Mouse (Mus musculus) stomach, embryonic 15.5 days (tissue): Measurements from ENCODE around the gene Itpkc. TPM values are rescaled to one million over a fixed set of nuclear protein-coding genes. Genes with fewer than 3 reads are reported as not detected.

Source experiments
- ATAC-seq: fragments of 200-750 bp; cut with Nextera tagmentation; 2 replicates; pipeline ENCODE4 v1.8.0; 2017; ENCODE audit warnings: low read depth, moderate number of reproducible peaks, moderate TSS enrichment; ENCODE audit not compliant: insufficient read depth, low FRiP score
- H3K27ac ChIP-seq: fragments of 300-500 bp; sonication (generic); 2 replicates; pipeline ENCODE4 v1.5.1; 2015; ENCODE audit warnings: mild to moderate bottlenecking, inconsistent platforms
- H3K27me3 ChIP-seq: fragments of 300-500 bp; sonication (generic); replicated peaks from 2 replicates; pipeline ENCODE4 v1.6.1; 2015; ENCODE audit warnings: inconsistent platforms
- H3K36me3 ChIP-seq: fragments of 300-500 bp; sonication (generic); 2 replicates; pipeline ENCODE4 v1.6.1; 2015; ENCODE audit warnings: inconsistent platforms
- H3K4me1 ChIP-seq: fragments of 300-500 bp; sonication (generic); 2 replicates; pipeline ENCODE4 v1.6.1; 2015; ENCODE audit warnings: inconsistent platforms
- H3K4me2 ChIP-seq: fragments of 300-500 bp; sonication (generic); 2 replicates; pipeline ENCODE4 v1.6.1; 2015; ENCODE audit warnings: mild to moderate bottlenecking, inconsistent platforms
- H3K4me3 ChIP-seq: fragments of 300-500 bp; sonication (generic); replicated peaks from 2 replicates; pipeline ENCODE4 v1.5.1; 2015; ENCODE audit warnings: inconsistent platforms
- H3K9ac ChIP-seq: fragments of 300-500 bp; sonication (generic); 2 replicates; pipeline ENCODE4 v1.6.1; 2015; ENCODE audit warnings: inconsistent platforms
- H3K9me3 ChIP-seq: fragments of 300-500 bp; sonication (generic); 2 replicates; pipeline ENCODE4 v1.6.1; 2016; ENCODE audit warnings: inconsistent platforms
- WGBS: fragments of 180-500 bp; shearing (Covaris S2); methylation state at CpG from one replicate; pipeline ENCODE4 v1.1.7; 2015; 5-methylcytosine and 5-hydroxymethylcytosine counted together
- polyA plus RNA-seq: library from polyadenylated mRNA; unstranded; fragments of >200 nt; fragmentation: Nextera tagmentation; extraction: Ambion mirVana; gene quantifications from 2 replicates; pipeline ENCODE4 v1.2.1, GENCODE M21; 2015

The Itpkc gene
- 8.8 and 9.4 TPM in 2 replicates for polyA plus RNA-seq

DNA sequence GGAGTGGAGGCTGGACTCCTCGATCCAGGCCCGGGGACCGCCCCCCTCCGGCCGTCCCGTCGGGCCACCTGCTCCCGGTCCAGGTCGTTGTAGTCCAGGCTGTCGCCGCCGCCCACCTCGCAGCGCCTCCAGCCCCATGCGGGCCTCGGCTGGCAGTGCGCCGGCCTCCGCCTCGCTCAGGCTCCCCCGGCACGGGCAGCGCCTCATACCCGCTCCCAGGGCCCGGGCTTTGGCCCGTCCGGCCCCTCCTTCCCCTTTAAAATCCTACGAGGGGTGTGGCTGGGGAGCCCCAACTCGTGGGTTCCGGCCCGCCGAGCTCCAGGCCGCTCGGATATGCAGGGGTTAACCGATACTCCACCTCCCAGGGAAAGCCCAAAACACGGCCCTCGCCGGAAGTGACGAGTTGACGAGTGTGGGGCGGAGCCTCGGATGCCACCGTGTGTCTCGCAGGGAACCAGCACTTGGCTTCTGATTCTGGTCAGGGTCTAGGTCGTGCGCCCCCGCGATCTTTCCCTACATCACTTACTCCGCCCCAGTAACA lies at the start of gene Itpkc:
Gene Itpkc (minus strand): TSS at position 381 of the 541 bp plus-strand sequence.
- Histone ChIP-seq H3K4me3 (peak within 1 kb of the TSS; percentile 90), H3K27me3 (no peaks in the 10 kb centered on the region), H3K9ac (peak within 1 kb of the TSS; percentile 94), H3K4me1 (peaks cover 55% of the 10 kb centered on the region), H3K36me3 (no peaks in the 10 kb centered on the region), H3K9me3 (no peaks in the 10 kb centered on the region), H3K27ac (peak within 1 kb of the TSS; percentile 91), H3K4me2 (peak within 1 kb of the TSS; percentile 79)
- peak; percentile 77 for ATAC-seq
- WGBS = under 1% methylated on average over 49 of the region's 49 CpGs

DNA sequence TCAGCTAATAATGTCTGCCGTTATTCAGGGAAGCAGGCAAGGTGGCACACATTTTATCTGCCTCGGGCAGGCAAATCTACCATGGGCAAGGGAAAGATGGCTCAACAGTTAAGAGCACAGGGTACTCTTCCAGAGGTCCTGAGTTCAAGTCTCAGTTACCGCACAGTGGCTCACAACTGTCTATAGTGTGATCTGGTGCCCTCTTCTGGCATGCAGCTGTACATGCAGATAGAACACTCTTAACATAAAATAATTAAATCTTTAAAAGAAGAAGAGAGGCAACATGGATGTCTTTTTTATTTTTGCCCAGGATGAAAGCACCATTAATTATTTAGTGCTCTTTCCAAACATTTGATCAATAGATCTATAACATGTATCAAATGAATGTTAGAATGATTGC lies 48.7 kb upstream of the Itpkc start:
- no peaks in the 10 kb centered on the region for H3K27me3 ChIP-seq
- WGBS = 91% methylated on average over 3 of the region's 3 CpGs
- peaks cover 47% of the 10 kb centered on the region for H3K36me3 ChIP-seq
- no peaks in the 10 kb centered on the region for H3K9me3 ChIP-seq
- no peak overlapping the region for H3K4me3 ChIP-seq
- no peaks in the 10 kb centered on the region for H3K4me1 ChIP-seq
- no peak overlapping the region for H3K27ac ChIP-seq
- H3K4me2 ChIP-seq = no peak overlapping the region
- no peak overlapping the region for H3K9ac ChIP-seq
- no peak for ATAC-seq

DNA sequence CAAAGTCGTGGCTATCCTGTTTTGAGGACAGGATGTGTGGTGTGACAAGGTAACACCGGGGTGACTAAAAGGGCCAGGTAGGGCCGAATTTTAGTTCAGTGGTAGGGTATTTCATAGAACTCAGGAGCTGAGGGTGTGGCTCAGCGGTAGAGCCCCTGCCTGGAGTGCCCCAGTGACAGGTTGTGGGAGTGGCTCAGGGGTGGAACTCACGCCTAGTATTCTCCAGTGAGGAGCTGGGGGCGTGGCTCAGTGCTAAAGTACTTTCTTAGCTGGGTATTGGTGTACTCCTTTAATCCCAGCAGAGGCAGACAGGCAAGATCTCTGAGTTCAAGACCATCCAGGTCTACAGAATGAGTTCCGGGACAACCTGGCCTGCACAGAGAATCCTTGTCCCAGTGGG lies 47.6 kb upstream of the Itpkc start:
- no peaks in the 10 kb centered on the region for H3K27me3 ChIP-seq
- 60% methylated on average over 7 of the region's 7 CpGs for WGBS
- H3K9ac ChIP-seq = no peak overlapping the region
- no peak overlapping the region for H3K4me2 ChIP-seq
- H3K4me3 ChIP-seq = no peak overlapping the region
- H3K27ac ChIP-seq = no peak overlapping the region
- no peaks in the 10 kb centered on the region for H3K4me1 ChIP-seq
- peaks cover 49% of the 10 kb centered on the region for H3K36me3 ChIP-seq
- H3K9me3 ChIP-seq = no peaks in the 10 kb centered on the region
- ATAC-seq = peak; percentile 58

DNA sequence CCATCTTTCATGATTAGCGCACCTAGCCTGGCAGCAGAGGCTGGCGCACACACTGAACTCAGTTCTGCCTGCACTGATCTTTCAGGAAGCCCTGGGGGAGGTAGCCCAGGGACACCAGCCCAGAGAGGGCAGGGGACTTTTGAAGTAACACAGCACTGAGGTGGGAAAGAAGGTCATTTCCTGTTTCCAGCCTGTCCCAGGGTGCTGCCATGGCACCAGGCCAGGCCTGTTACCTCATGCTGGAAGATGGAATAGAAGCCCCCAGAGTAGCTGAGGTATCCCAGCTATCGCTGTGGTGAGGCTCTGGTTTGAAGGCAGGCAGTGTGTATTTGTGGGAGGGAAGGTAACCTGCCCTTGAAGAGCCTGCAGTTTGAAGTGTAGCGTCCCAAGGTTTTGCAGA lies 46.5 kb upstream of the Itpkc start:
- no peaks in the 10 kb centered on the region for H3K27me3 ChIP-seq
- ATAC-seq = no peak
- H3K27ac ChIP-seq = no peak overlapping the region
- H3K4me3 ChIP-seq = no peak overlapping the region
- H3K9me3 ChIP-seq = no peaks in the 10 kb centered on the region
- no peaks in the 10 kb centered on the region for H3K4me1 ChIP-seq
- H3K36me3 ChIP-seq = peaks cover 49% of the 10 kb centered on the region
- no peak overlapping the region for H3K9ac ChIP-seq
- no peak overlapping the region for H3K4me2 ChIP-seq
- 91% methylated on average over 4 of the region's 4 CpGs for WGBS

DNA sequence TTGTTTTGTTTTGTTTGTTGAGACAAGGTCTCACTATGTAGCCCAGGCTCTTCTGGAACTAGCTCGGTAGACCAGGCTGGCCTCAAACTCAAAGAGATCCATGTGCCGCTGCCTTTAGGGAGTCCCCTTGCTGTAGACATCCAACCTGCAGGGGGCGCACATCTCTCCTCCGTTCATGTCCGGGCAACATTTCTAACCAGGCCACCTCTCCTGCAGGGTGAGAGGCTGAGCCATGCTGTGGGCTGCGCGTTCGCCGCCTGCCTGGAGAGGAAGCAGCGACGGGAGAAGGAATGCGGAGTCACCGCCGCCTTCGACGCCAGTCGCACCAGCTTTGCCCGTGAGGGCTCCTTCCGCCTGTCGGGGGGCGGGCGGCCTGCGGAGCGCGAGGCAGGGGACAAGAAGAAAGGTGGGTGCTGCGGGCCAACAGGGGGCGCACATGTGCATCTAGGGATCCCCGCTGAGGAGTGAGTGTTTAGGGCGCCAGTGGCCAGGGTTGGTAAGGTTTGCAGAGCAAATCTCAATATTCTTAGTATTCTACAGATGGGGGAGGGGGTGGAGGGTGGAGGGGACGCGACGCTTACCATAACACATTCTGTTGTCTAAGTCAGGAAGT lies 45.4 kb upstream of the Itpkc start:
- no peaks in the 10 kb centered on the region for H3K9me3 ChIP-seq
- no peak overlapping the region for H3K4me2 ChIP-seq
- ATAC-seq = no peak
- H3K9ac ChIP-seq = no peak overlapping the region
- peaks cover 60% of the 10 kb centered on the region for H3K36me3 ChIP-seq
- no peaks in the 10 kb centered on the region for H3K27me3 ChIP-seq
- no peak overlapping the region for H3K27ac ChIP-seq
- no peaks in the 10 kb centered on the region for H3K4me1 ChIP-seq
- 61% methylated on average over 32 of the region's 32 CpGs for WGBS
- no peak overlapping the region for H3K4me3 ChIP-seq

GRCm38 (mm10) chr7:27271423-27271822 lies 43.0 kb upstream of the Itpkc start:
- Histone ChIP-seq H3K9me3 (no peaks in the 10 kb centered on the region), H3K27me3 (no peaks in the 10 kb centered on the region), H3K27ac (no peak overlapping the region), H3K36me3 (peaks cover 53% of the 10 kb centered on the region), H3K4me1 (no peaks in the 10 kb centered on the region), H3K4me3 (no peak overlapping the region), H3K4me2 (no peak overlapping the region), H3K9ac (no peak overlapping the region)
- no peak for ATAC-seq
- 88% methylated on average over 8 of the region's 8 CpGs for WGBS

- H3K9ac ChIP-seq = no peak overlapping the region
- 73% methylated on average over 20 of the region's 20 CpGs for WGBS
- no peak overlapping the region for H3K27ac ChIP-seq
- H3K4me3 ChIP-seq = no peak overlapping the region
- peaks cover 59% of the 10 kb centered on the region for H3K36me3 ChIP-seq
- no peaks in the 10 kb centered on the region for H3K4me1 ChIP-seq
- no peak for ATAC-seq
- H3K9me3 ChIP-seq = no peaks in the 10 kb centered on the region
- no peaks in the 10 kb centered on the region for H3K27me3 ChIP-seq
- H3K4me2 ChIP-seq = no peak overlapping the region
Measured at GRCm38 (mm10) chr7:27266515-27267128, 38.2 kb upstream of the Itpkc start.

- WGBS = 83% methylated on average over 12 of the region's 12 CpGs
Measured at GRCm38 (mm10) chr7:27264761-27265160, 36.3 kb upstream of the Itpkc start.

DNA sequence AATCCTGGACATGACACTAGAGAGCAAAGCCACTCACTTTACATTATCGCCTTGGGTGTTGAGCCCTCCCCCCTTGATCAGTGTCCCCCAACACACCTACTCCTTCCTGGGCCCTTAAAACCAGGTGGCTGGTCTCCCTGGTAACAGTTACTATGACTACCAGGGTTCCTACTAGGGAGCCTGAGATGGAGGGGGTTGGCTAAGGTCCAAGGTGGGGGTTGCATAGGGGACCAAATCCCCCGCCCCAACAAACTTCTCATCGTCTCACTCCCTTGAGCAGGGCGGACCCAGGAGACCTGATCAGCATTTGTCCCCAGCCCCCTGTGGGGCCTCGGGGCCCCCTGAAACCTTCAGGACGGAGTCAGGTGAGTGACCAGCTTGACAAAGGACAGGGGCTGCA lies 33.4 kb upstream of the Itpkc start:
- 75% methylated on average over 6 of the region's 6 CpGs for WGBS
- no peak overlapping the region for H3K4me2 ChIP-seq
- H3K36me3 ChIP-seq = peaks cover 30% of the 10 kb centered on the region
- H3K9ac ChIP-seq = no peak overlapping the region
- H3K9me3 ChIP-seq = no peaks in the 10 kb centered on the region
- H3K27ac ChIP-seq = no peak overlapping the region
- no peak overlapping the region for H3K4me3 ChIP-seq
- peaks cover 24% of the 10 kb centered on the region for H3K4me1 ChIP-seq
- no peaks in the 10 kb centered on the region for H3K27me3 ChIP-seq
- ATAC-seq = no peak

More at GRCm38 (mm10) chr7:27264761-27265160, 36.3 kb upstream of the Itpkc start:
- H3K4me3 ChIP-seq = no peak overlapping the region
- no peak overlapping the region for H3K4me2 ChIP-seq
- H3K36me3 ChIP-seq = peaks cover 50% of the 10 kb centered on the region
- H3K9ac ChIP-seq = no peak overlapping the region
- H3K4me1 ChIP-seq = peaks cover 5% of the 10 kb centered on the region; the same call in 1 of the 2 replicates
- no peak for ATAC-seq
- no peak overlapping the region for H3K27ac ChIP-seq
- no peaks in the 10 kb centered on the region for H3K9me3 ChIP-seq
- H3K27me3 ChIP-seq = no peaks in the 10 kb centered on the region

DNA sequence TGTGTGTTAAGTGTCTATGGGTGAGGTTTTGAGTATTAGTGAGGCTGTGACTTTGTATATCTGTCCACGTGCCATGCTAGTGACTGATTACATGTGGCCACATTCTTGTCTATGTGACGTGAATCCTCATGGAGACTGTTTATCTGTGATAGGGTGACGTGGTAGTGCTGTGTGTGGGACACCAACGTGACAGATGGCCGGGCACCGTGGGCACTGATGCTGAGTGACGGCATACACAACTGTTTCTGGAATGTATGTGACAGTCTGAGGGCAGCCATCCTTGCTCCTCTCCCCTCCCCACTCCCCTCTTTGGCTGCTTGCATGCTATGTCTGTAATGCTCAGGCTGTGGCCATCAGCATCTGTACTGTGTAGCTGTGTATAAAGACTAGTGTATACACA lies 32.4 kb upstream of the Itpkc start:
- peaks cover 25% of the 10 kb centered on the region for H3K4me1 ChIP-seq
- no peak overlapping the region for H3K4me2 ChIP-seq
- WGBS = 78% methylated on average over 7 of the region's 7 CpGs
- H3K9ac ChIP-seq = no peak overlapping the region
- no peaks in the 10 kb centered on the region for H3K9me3 ChIP-seq
- no peaks in the 10 kb centered on the region for H3K27me3 ChIP-seq
- no peak for ATAC-seq
- no peak overlapping the region for H3K4me3 ChIP-seq
- H3K27ac ChIP-seq = no peak overlapping the region
- H3K36me3 ChIP-seq = peaks cover 30% of the 10 kb centered on the region

DNA sequence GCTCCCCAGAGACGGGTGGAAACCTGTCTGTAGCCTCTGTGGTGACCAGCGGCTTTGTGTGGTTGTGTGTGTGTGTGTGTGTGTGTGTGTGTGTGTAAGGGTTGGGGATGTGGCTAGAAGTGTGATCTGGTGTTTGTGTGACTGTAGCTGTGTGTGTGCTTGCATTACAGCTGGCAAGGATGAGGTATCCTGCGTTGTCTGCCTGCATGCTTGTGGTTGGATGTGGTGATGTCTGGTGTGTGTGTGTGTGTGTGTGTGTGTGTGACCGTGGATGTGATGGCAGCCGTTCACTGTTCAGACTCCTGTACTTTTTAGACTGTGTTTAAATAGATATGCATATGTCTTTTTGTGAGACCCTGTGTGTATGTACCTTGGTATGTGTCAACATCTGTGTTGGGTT lies 31.3 kb upstream of the Itpkc start:
- H3K9me3 ChIP-seq = no peaks in the 10 kb centered on the region
- H3K9ac ChIP-seq = peak overlapping the region; percentile 85
- peak overlapping the region; percentile 74 for H3K4me3 ChIP-seq
- H3K4me2 ChIP-seq = peak overlapping the region; percentile 84
- peaks cover 21% of the 10 kb centered on the region for H3K36me3 ChIP-seq
- H3K27ac ChIP-seq = peak overlapping the region; percentile 81
- H3K4me1 ChIP-seq = peaks cover 25% of the 10 kb centered on the region
- H3K27me3 ChIP-seq = no peaks in the 10 kb centered on the region
- WGBS = 28% methylated on average over 5 of the region's 5 CpGs
- no peak for ATAC-seq

- H3K27ac ChIP-seq = peak overlapping the region; percentile 81
- no peaks in the 10 kb centered on the region for H3K27me3 ChIP-seq
- peaks cover 25% of the 10 kb centered on the region for H3K4me1 ChIP-seq
- ATAC-seq = no peak
- H3K9ac ChIP-seq = peak overlapping the region; percentile 85
- peak overlapping the region; percentile 74 for H3K4me3 ChIP-seq
- WGBS = 6% methylated on average over 9 of the region's 9 CpGs
- peaks cover 18% of the 10 kb centered on the region for H3K36me3 ChIP-seq
- H3K9me3 ChIP-seq = no peaks in the 10 kb centered on the region
- peak overlapping the region; percentile 84 for H3K4me2 ChIP-seq
Measured at GRCm38 (mm10) chr7:27259271-27259721, 30.8 kb upstream of the Itpkc start.
